Mouse (Mus musculus) midbrain, embryonic 12.5 days (tissue): ENCODE measurements around the gene Cx3cr1. TPM values are rescaled to one million over a fixed set of nuclear protein-coding genes. Genes with fewer than 3 reads are reported as not detected.

ENCODE experiments used
- ATAC-seq: fragments of 200-750 bp; cut with Nextera tagmentation; 2 replicates; pipeline ENCODE4 v1.8.0; 2017; ENCODE audit warnings: low read depth, moderate TSS enrichment, moderate library complexity; ENCODE audit not compliant: low FRiP score
- H3K27ac ChIP-seq: fragments of 300-500 bp; sonication (generic); replicated peaks from 2 replicates; pipeline ENCODE4 v1.5.1; 2016; ENCODE audit warnings: mild to moderate bottlenecking
- H3K27me3 ChIP-seq: fragments of 300-500 bp; sonication (generic); 2 replicates; pipeline ENCODE4 v1.6.1; 2016; ENCODE audit warnings: mild to moderate bottlenecking
- H3K36me3 ChIP-seq: fragments of 300-500 bp; sonication (generic); 2 replicates; pipeline ENCODE4 v1.6.1; 2016
- H3K4me1 ChIP-seq: fragments of 300-500 bp; sonication (generic); 2 replicates; pipeline ENCODE4 v1.6.1; 2016
- H3K4me2 ChIP-seq: fragments of 300-500 bp; sonication (generic); replicated peaks from 2 replicates; pipeline ENCODE4 v1.6.1; 2016; ENCODE audit warnings: mild to moderate bottlenecking, moderate library complexity
- H3K4me3 ChIP-seq: fragments of 300-500 bp; sonication (generic); 2 replicates; pipeline ENCODE4 v1.5.1; 2016; ENCODE audit warnings: mild to moderate bottlenecking
- H3K9ac ChIP-seq: fragments of 300-500 bp; sonication (generic); replicated peaks from 2 replicates; pipeline ENCODE4 v1.6.1; 2016; ENCODE audit warnings: mild to moderate bottlenecking, moderate library complexity
- H3K9me3 ChIP-seq: fragments of 300-500 bp; sonication (generic); 2 replicates; pipeline ENCODE4 v1.6.1; 2016; ENCODE audit warnings: mild to moderate bottlenecking
- WGBS: fragments of 180-500 bp; shearing (Covaris S2); methylation state at CpG from one replicate; pipeline ENCODE4 v1.1.7; 2016; 5-methylcytosine and 5-hydroxymethylcytosine counted together
- polyA plus RNA-seq: library from polyadenylated mRNA; unstranded; fragments of >200 nt; fragmentation: Nextera tagmentation; extraction: Ambion mirVana; gene quantifications from 2 replicates; pipeline ENCODE4 v1.2.1, GENCODE M21; 2016

The Cx3cr1 gene
- polyA plus RNA-seq, 1 experiment from 2014 or later: 7.7 TPM

DNA sequence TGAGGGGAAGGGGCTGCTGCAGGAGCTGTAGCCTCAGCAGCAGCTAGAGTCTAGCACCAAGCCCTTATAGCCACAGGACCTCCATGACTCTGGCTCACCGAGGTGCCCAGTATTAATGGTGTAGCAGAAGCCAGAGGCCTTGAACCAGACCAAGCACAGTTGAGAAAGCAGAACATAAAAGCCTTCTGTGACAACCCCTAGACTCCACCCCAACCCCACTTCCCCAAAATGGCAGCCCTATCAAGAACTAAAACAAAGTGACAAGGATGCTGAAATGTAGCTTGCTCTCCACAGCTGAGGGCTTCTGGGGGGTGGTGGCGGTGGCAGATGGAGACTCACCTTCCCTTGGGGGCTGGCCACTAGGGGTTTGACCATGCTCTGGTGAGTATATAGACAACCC, 31.5 kb upstream of the Cx3cr1 start:
- Histone ChIP-seq H3K4me2 (no peak overlapping the region), H3K4me1 (no peaks in the 10 kb centered on the region), H3K36me3 (no peaks in the 10 kb centered on the region), H3K4me3 (no peak overlapping the region), H3K9ac (no peak overlapping the region), H3K27me3 (no peaks in the 10 kb centered on the region), H3K9me3 (peaks cover 12% of the 10 kb centered on the region), H3K27ac (no peak overlapping the region)
- ATAC-seq: no peak
- WGBS: 96% methylated on average over 2 of the region's 2 CpGs

DNA sequence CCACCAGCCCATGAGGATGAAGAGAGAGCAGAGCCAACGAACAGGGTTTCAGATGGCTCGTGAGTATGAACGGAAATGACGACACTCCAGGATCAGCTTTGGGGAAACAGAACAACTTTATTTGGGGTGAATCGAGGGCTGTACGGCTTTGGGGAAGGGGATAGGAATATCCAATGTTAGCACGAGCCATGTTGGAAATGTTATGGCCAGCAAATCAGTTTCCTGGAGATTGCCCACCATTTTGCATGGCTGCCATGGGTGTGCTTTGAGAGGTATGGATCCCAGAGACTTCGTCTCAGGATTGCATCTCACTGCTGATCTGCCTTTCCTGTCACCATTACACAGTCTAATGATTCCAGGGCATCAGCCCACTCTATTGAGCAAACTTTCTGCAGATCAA, 29.6 kb upstream of the Cx3cr1 start:
- Histone ChIP-seq H3K4me3 (no peak overlapping the region), H3K9ac (no peak overlapping the region), H3K27ac (no peak overlapping the region), H3K27me3 (no peaks in the 10 kb centered on the region), H3K4me2 (no peak overlapping the region), H3K9me3 (peaks cover 12% of the 10 kb centered on the region), H3K4me1 (no peaks in the 10 kb centered on the region), H3K36me3 (no peaks in the 10 kb centered on the region)
- WGBS: 90% methylated on average over 8 of the region's 8 CpGs
- no peak for ATAC-seq

DNA sequence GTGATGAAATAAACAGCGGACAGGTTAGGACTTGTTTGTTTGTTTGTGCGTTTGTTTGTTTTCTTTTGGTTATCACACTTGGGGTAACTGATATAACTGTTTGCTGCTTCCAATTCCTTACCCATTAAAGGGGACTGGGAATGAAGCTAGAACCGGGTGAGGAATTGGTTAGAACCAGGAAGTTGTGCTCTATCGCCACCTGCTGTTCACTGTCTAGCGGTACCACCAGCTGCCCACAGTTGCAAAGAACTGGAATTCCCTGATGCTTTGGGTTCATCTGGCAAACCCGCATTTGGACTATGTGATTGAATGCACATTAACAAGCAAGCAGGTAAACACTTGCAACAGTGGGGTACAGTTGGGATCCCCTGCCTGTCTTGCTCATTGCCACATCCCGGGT, 29.0 kb upstream of the Cx3cr1 start:
- no peak for ATAC-seq
- no peak overlapping the region for H3K27ac ChIP-seq
- H3K4me2 ChIP-seq: no peak overlapping the region
- WGBS: 17% methylated on average over 7 of the region's 7 CpGs
- H3K4me1 ChIP-seq: no peaks in the 10 kb centered on the region
- H3K27me3 ChIP-seq: no peaks in the 10 kb centered on the region
- H3K9ac ChIP-seq: no peak overlapping the region
- no peaks in the 10 kb centered on the region for H3K36me3 ChIP-seq
- no peak overlapping the region for H3K4me3 ChIP-seq
- peaks cover 12% of the 10 kb centered on the region; the same call in 1 of the 2 replicates for H3K9me3 ChIP-seq

DNA sequence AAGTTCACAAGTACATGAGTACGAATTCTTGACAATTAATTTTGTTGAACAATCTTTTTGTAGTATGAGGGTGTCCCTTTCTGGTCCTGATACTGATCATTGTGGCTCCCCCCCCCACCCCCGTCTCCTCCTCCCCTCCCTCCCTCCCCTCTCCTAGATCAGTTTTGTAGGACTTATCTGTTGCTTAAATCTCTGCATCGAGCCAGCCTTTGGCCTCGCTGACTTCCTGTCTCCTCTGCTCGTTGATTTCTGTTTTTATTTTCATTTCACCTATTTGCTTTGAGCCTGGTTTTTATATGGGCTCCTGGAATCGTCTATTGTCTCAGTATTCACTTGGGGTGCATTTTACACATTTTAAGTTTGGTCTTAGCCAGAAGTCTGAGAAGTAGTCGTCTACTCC, 26.2 kb upstream of the Cx3cr1 start:
- 83% methylated on average over 7 of the region's 7 CpGs for WGBS
- Histone ChIP-seq H3K9me3 (no peaks in the 10 kb centered on the region), H3K9ac (no peak overlapping the region)

DNA sequence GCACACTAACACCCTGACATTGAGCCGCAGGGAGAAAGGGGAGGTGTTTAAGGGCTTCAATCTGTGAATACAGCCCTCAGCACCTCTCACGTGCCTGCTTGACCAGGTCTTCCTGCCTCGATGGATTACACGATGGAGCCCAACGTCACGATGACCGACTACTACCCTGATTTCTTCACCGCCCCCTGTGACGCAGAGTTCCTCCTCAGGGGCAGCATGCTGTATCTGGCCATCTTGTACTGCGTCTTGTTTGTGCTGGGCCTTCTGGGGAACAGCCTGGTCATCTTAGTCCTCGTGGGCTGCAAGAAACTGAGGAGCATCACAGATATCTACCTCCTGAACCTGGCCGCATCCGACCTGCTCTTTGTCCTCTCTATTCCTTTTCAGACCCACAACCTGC, 24.0 kb upstream of the Cx3cr1 start:
- Histone ChIP-seq H3K9ac (no peak overlapping the region), H3K4me1 (no peaks in the 10 kb centered on the region), H3K27ac (no peak overlapping the region), H3K36me3 (no peaks in the 10 kb centered on the region), H3K9me3 (no peaks in the 10 kb centered on the region), H3K27me3 (no peaks in the 10 kb centered on the region), H3K4me3 (no peak overlapping the region), H3K4me2 (no peak overlapping the region)
- no peak for ATAC-seq
- WGBS: 93% methylated on average over 13 of the region's 13 CpGs

More for the DNA sequence above, 26.2 kb upstream of the Cx3cr1 start:
- Histone ChIP-seq H3K4me1 (no peaks in the 10 kb centered on the region), H3K4me2 (no peak overlapping the region), H3K27me3 (no peaks in the 10 kb centered on the region), H3K36me3 (no peaks in the 10 kb centered on the region), H3K4me3 (no peak overlapping the region), H3K27ac (no peak overlapping the region)
- ATAC-seq: no peak

DNA sequence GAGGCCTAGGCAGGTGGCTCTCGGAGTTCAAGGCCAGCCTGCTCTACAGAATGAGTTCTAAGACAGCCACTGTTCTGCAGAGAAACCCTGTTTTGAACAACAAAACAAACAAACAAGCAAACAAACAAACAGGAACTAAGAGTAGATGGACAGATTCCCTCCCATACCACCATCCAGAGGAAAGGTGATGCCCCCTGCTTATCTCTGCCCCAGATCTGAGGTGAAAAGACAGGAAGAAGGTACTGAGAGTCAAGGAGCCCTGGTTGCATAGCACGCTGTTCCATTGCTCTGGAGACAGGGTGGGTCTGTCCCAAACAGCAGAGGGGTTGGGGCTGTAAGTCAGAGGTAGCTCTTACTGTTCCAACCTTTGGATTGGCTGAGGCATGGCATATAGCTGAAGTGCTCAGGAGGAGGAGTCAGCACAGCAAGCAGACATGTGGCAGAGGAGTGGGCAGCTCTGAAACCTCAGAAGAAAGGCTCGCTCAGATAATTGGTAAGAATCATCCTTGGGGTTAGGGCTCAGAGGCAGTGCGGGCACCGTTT, 22.1 kb upstream of the Cx3cr1 start, which contains the start of gene Ccr8:
TSS of gene Ccr8 (plus strand) at position 419 of the 543 bp plus-strand sequence.
- no peak within 1 kb of the TSS for H3K4me2 ChIP-seq
- no peak within 1 kb of the TSS; the same call in 1 of the 2 replicates for H3K9ac ChIP-seq
- no peaks in the 10 kb centered on the region for H3K36me3 ChIP-seq
- no peaks in the 10 kb centered on the region for H3K4me1 ChIP-seq
- H3K27ac ChIP-seq: no peak within 1 kb of the TSS
- no peak for ATAC-seq
- WGBS: 80% methylated on average over 5 of the region's 5 CpGs
- H3K27me3 ChIP-seq: no peaks in the 10 kb centered on the region
- no peaks in the 10 kb centered on the region for H3K9me3 ChIP-seq
- no peak within 1 kb of the TSS for H3K4me3 ChIP-seq

DNA sequence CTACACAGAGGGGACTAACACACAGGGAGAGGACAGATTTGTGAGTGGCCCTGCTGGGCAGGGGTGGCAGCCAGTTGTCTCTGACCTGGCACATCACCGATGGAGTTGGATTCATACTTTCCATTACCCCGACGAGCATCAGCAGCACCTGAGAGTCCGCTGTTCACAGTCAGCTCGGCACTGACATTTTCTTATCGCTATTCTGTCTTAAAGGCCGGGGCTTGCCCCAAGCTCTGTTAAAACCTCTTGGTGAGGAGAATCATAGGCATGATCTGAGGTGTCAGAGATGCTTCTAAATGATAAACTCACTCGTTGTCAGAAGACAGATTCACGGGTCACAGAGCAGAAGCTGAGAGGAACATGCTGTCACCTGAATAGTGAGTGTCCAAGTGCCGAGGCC, 21.4 kb upstream of the Cx3cr1 start:
- ATAC-seq: no peak
- Histone ChIP-seq H3K36me3 (no peaks in the 10 kb centered on the region), H3K4me2 (no peak overlapping the region), H3K9ac (no peak overlapping the region), H3K27me3 (no peaks in the 10 kb centered on the region), H3K27ac (no peak overlapping the region), H3K9me3 (no peaks in the 10 kb centered on the region), H3K4me3 (no peak overlapping the region), H3K4me1 (no peaks in the 10 kb centered on the region)
- WGBS: 88% methylated on average over 10 of the region's 10 CpGs

DNA sequence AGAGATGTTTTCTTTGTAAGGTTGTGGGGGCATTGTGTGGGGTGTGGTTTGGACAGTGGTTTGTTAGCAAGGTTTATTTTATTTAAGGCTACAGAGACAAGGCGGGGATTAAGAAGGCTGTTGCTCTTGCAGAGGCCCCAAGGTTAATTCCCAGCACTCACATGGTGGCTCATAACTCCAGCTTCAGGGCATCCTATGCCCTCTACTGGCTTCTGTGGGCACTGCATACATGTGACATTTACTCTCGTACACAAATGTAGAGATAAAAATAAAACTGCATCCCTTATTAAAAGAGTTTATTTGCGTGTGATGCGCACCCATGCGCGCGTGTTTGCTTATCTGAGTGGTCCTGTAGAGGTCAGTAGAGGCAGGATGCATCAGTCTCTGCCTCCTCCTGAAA, 19.4 kb upstream of the Cx3cr1 start:
- Histone ChIP-seq H3K4me3 (no peak overlapping the region), H3K9me3 (no peaks in the 10 kb centered on the region), H3K27me3 (no peaks in the 10 kb centered on the region), H3K36me3 (no peaks in the 10 kb centered on the region), H3K4me1 (no peaks in the 10 kb centered on the region), H3K9ac (no peak overlapping the region), H3K27ac (no peak overlapping the region), H3K4me2 (no peak overlapping the region)
- no peak for ATAC-seq
- 87% methylated on average over 7 of the region's 7 CpGs for WGBS

DNA sequence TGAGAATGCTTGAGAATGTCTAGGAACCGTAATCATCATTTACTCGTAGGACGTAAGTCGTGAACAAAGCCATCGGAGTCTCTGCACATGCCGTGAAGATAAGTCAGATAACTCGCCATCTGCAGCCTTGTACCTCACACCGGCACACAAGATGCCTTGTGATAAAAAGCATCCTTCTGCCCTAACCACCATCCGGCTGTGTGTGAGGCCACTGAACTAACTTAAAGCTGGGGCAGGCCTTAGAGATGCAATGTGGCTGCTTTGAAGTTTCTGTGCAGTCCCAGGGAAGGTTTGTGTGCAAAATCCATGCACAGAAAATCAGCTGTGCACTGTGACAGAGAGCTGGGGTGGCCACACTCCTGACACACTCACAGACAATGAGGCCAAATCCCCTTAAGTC, 14.7 kb upstream of the Cx3cr1 start:
- 88% methylated on average over 9 of the region's 9 CpGs for WGBS
- no peak overlapping the region for H3K4me2 ChIP-seq
- no peaks in the 10 kb centered on the region for H3K36me3 ChIP-seq
- no peak for ATAC-seq
- no peaks in the 10 kb centered on the region for H3K9me3 ChIP-seq
- no peak overlapping the region for H3K9ac ChIP-seq
- no peak overlapping the region for H3K27ac ChIP-seq
- H3K4me3 ChIP-seq: no peak overlapping the region
- H3K4me1 ChIP-seq: no peaks in the 10 kb centered on the region
- no peaks in the 10 kb centered on the region for H3K27me3 ChIP-seq

DNA sequence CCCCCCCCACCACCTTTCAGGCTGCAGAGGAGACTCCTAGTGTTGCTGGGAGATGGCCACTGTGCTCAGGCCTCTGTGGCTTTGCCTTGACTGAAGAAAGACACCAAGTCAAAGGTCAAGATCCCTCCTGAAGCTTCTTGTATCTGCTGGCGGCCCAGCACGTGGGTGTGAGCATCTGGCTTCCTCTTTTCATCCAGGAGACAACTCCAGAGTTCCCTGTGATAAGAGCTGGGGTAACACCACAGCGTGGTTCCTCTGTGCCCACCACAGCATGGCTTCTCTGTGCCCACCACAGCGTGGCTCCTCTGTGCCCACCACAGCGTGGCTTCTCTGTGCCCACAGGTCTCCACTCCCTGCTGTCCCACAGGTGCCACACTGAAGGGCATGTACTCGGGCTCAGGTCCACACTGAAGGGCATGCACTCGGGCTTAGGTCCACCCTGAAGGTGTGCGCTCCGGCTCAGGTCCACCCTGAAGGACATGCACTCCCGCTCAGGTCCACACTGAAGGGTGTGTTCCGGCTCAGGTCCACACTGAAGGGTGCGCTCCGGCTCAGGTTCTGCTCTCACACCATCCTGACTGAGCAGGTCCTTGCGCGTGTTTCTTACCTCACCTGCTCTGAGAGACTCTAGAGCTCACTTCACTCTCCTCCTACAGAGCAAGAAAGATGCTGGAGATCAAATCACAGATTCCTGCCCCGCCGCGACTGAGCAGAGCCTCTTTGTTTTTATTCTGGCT, 13.6 kb upstream of the Cx3cr1 start:
- no peak overlapping the region for H3K27ac ChIP-seq
- no peaks in the 10 kb centered on the region for H3K9me3 ChIP-seq
- H3K27me3 ChIP-seq: no peaks in the 10 kb centered on the region
- no peak for ATAC-seq
- no peak overlapping the region for H3K4me2 ChIP-seq
- H3K36me3 ChIP-seq: no peaks in the 10 kb centered on the region
- WGBS: 85% methylated on average over 18 of the region's 18 CpGs
- H3K4me1 ChIP-seq: no peaks in the 10 kb centered on the region
- H3K9ac ChIP-seq: no peak overlapping the region
- no peak overlapping the region for H3K4me3 ChIP-seq

DNA sequence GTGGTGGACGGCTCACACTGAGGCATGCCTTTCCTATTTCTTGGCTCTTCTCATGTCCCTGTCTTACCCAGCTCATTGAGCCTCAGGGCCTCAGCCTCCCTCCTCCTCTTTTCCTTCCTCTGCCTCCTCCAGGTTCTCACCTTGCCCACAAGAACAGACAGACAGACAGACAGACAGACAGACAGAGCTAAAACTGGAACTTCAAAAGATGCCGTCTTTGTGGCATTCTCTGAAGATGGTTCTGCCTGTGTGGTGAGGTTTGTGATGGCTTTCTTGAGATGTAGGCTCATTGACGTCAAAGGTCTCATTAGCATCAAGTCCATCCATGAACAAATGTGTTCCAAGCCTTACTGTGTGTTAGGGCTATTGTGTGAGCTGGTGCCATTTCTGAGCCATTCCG, 13.0 kb upstream of the Cx3cr1 start:
- Histone ChIP-seq H3K27me3 (no peaks in the 10 kb centered on the region), H3K27ac (no peak overlapping the region), H3K4me2 (no peak overlapping the region), H3K36me3 (no peaks in the 10 kb centered on the region), H3K9ac (no peak overlapping the region), H3K9me3 (no peaks in the 10 kb centered on the region), H3K4me3 (no peak overlapping the region), H3K4me1 (no peaks in the 10 kb centered on the region)
- no peak for ATAC-seq
- 84% methylated on average over 4 of the region's 4 CpGs for WGBS

DNA sequence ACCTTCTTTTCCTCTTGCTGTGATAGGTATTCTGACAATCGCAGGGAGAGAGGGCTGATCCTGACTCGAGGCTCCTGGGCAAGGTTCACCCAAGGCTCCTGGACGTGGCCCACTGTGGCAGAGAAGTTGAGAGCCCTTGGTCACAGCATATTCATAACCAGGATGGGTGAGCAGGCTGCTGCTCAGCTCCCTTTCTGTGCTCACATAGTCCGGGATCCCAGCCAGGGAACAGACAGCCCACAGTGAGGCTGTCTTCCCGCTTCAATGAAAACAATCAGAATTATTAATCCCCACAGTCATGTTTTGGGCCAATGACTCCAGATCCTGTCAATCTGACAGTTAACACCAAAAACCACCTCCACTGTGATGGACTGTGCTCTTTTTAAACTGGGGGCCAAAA, 12.3 kb upstream of the Cx3cr1 start:
- WGBS: 81% methylated on average over 5 of the region's 5 CpGs
- H3K4me3 ChIP-seq: no peak overlapping the region
- H3K9me3 ChIP-seq: no peaks in the 10 kb centered on the region
- H3K27me3 ChIP-seq: no peaks in the 10 kb centered on the region
- H3K36me3 ChIP-seq: no peaks in the 10 kb centered on the region
- H3K4me1 ChIP-seq: no peaks in the 10 kb centered on the region
- H3K4me2 ChIP-seq: no peak overlapping the region
- no peak for ATAC-seq
- H3K9ac ChIP-seq: no peak overlapping the region
- no peak overlapping the region for H3K27ac ChIP-seq

DNA sequence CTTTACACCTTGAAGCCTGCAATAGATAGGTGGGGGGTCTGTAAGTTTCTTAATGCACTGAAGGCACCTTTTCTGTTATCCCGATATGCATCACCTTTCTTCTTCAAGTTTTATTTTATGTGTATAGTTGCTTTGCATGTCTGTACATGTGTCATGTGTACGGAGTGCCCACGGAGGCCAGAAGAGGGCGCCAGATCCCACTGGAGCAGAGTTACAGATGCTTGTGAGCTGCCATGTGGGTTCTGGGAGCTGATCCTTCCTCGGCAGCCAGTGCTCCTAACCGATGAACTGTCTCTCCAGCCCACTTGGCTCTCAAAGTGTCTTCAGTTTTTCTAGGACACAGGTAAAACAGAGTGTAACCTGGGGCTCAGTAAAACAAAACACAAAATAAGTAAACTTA, 11.6 kb upstream of the Cx3cr1 start:
- WGBS: 77% methylated on average over 6 of the region's 6 CpGs
- Histone ChIP-seq H3K9me3 (no peaks in the 10 kb centered on the region), H3K27ac (no peak overlapping the region), H3K4me3 (no peak overlapping the region), H3K4me1 (no peaks in the 10 kb centered on the region), H3K36me3 (no peaks in the 10 kb centered on the region), H3K9ac (no peak overlapping the region), H3K4me2 (no peak overlapping the region), H3K27me3 (no peaks in the 10 kb centered on the region)
- no peak for ATAC-seq
